Mouse (Mus musculus): ENCODE results near the gene Olfr1441. TPM values are rescaled to one million over a fixed set of nuclear protein-coding genes. Genes with fewer than 3 reads are reported as not detected.

Gene Olfr1441
- total RNA-seq, 1 experiment = 0.13 TPM

GRCm38 (mm10) chr19:12463722-12464035 lies 46.4 kb downstream of the Olfr1441 start:
- in situ Hi-C loops (cut with MboI; ENCODE audit: low sequenced_read_pairs in 2 of 2, unreplicated experiment in 2 of 2) = no loop called here
- peaks cover 0 to 3% of the 10 kb centered on the region in 2 experiments; a peak in 1 of 4 replicates for H3K4me1 ChIP-seq (ENCODE audit: control insufficient read depth in 2 of 2, insufficient read depth in 2 of 2, low read length in 2 of 2, poor library complexity in 1 of 2)
- no peaks in the 10 kb centered on the region for H3K36me3 ChIP-seq (ENCODE audit: control insufficient read depth, insufficient read depth, low read length, poor library complexity, severe bottlenecking)
- no peak for DNase-seq (ENCODE audit: low read depth, low spot score)
- H3K9ac ChIP-seq (ENCODE audit: insufficient read depth, low read depth, low read length, poor library complexity, severe bottlenecking) = no peak overlapping the region
- no peak overlapping the region for H3K27ac ChIP-seq (ENCODE audit: insufficient read depth, low read depth, low read length, poor library complexity, severe bottlenecking)
- H3K9me3 ChIP-seq (ENCODE audit: control insufficient read depth, insufficient read depth, low read depth, low read length) = no peaks in the 10 kb centered on the region
- no peak overlapping the region for H3K4me3 ChIP-seq (ENCODE audit: insufficient read depth in 1 of 2, low read depth in 1 of 2, low read length in 2 of 2, poor library complexity in 1 of 2, severe bottlenecking in 1 of 2)
- no peak for TF ChIP-seq HCFC1 (IDR thresholded peaks at IDR 0.05; ENCODE audit: borderline replicate concordance, insufficient read depth, low read length)
- no peak for TF ChIP-seq CHD2 (IDR thresholded peaks at IDR 0.05; ENCODE audit: low read depth, low read length)
- TF ChIP-seq MAFK (IDR thresholded peaks at IDR 0.05; ENCODE audit: insufficient read depth, low read depth, low read length) = no peak
- TF ChIP-seq ZC3H11A (IDR thresholded peaks at IDR 0.05; ENCODE audit: borderline replicate concordance, low read depth, low read length) = no peak
- TF ChIP-seq ZNF384 (IDR thresholded peaks at IDR 0.05; ENCODE audit: low read depth, low read length) = no peak

DNA sequence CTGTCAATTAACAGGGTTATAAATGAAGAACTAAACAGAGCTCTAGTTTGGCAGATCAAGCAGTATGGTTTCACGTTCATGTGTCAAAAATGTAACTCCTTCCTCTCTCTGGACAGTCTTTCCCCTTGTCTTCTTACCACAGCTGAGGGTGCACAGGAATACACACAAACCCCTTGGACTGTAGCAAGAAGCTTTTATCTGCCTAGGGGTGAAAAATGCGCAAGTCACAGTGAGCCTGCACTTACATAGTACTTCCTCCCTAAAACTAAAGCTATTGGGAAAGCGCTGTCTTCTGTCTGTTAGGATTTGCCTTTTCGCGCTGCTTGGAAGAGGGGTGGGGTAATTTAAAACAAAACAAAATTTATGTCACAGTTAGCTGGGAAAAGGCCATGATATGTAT lies 46.9 kb downstream of the Olfr1441 start:
- Histone ChIP-seq H3K36me3 (ENCODE audit: control insufficient read depth, insufficient read depth, low read length, poor library complexity, severe bottlenecking) (no peaks in the 10 kb centered on the region), H3K9ac (ENCODE audit: insufficient read depth, low read depth, low read length, poor library complexity, severe bottlenecking) (no peak overlapping the region), H3K4me1 (ENCODE audit: control insufficient read depth in 2 of 2, insufficient read depth in 2 of 2, low read length in 2 of 2, poor library complexity in 1 of 2) (peaks cover 0 to 3% of the 10 kb centered on the region in 2 experiments; a peak in 1 of 4 replicates), H3K27ac (ENCODE audit: insufficient read depth, low read depth, low read length, poor library complexity, severe bottlenecking) (no peak overlapping the region), H3K9me3 (ENCODE audit: control insufficient read depth, insufficient read depth, low read depth, low read length) (no peaks in the 10 kb centered on the region), H3K4me3 (ENCODE audit: insufficient read depth in 1 of 2, low read depth in 1 of 2, low read length in 2 of 2, poor library complexity in 1 of 2, severe bottlenecking in 1 of 2) (no peak overlapping the region)
- TF ChIP-seq HCFC1 (IDR thresholded peaks at IDR 0.05; ENCODE audit: borderline replicate concordance, insufficient read depth, low read length) = no peak
- peak; percentile 66 for TF ChIP-seq MAFK (IDR thresholded peaks at IDR 0.05; ENCODE audit: insufficient read depth, low read depth, low read length)
- no peak for DNase-seq (ENCODE audit: low read depth, low spot score)
- in situ Hi-C loops (cut with MboI; ENCODE audit: low sequenced_read_pairs in 2 of 2, unreplicated experiment in 2 of 2) = no loop called here

DNA sequence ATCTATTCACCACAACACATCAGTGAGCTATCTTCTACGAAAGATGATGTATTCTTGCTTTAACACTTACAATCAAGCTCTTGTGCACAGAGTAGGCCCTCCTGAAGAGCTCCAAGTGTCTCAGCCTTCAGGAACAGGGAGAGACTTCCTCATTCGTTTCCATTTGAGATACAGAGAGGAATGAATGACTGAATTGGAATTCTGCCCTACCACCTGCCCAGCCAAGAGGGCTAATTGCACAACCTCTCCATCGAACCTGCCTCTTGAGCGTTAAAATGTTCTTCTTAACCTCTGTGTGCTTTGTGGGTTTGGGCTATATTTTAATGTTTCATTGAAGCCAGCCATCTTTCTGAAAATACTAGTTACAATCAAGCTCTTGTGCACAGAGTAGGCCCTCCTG lies 47.4 kb downstream of the Olfr1441 start:
- Histone ChIP-seq H3K4me1 (ENCODE audit: control insufficient read depth in 2 of 2, insufficient read depth in 2 of 2, low read length in 2 of 2, poor library complexity in 1 of 2) (peaks cover 0 to 3% of the 10 kb centered on the region in 2 experiments; a peak in 1 of 4 replicates), H3K27ac (ENCODE audit: insufficient read depth, low read depth, low read length, poor library complexity, severe bottlenecking) (no peak overlapping the region), H3K4me3 (ENCODE audit: insufficient read depth in 1 of 2, low read depth in 1 of 2, low read length in 2 of 2, poor library complexity in 1 of 2, severe bottlenecking in 1 of 2) (no peak overlapping the region), H3K9me3 (ENCODE audit: control insufficient read depth, insufficient read depth, low read depth, low read length) (no peaks in the 10 kb centered on the region), H3K9ac (ENCODE audit: insufficient read depth, low read depth, low read length, poor library complexity, severe bottlenecking) (no peak overlapping the region), H3K36me3 (ENCODE audit: control insufficient read depth, insufficient read depth, low read length, poor library complexity, severe bottlenecking) (no peaks in the 10 kb centered on the region)
- no peak for DNase-seq (ENCODE audit: low read depth, low spot score)
- in situ Hi-C loops (cut with MboI; ENCODE audit: low sequenced_read_pairs in 2 of 2, unreplicated experiment in 2 of 2) = no loop called here
- TF ChIP-seq CHD2 (IDR thresholded peaks at IDR 0.05; ENCODE audit: low read depth, low read length) (no peak), ZC3H11A (IDR thresholded peaks at IDR 0.05; ENCODE audit: borderline replicate concordance, low read depth, low read length) (no peak), MAFK (IDR thresholded peaks at IDR 0.05; ENCODE audit: insufficient read depth, low read depth, low read length) (no peak)

DNA sequence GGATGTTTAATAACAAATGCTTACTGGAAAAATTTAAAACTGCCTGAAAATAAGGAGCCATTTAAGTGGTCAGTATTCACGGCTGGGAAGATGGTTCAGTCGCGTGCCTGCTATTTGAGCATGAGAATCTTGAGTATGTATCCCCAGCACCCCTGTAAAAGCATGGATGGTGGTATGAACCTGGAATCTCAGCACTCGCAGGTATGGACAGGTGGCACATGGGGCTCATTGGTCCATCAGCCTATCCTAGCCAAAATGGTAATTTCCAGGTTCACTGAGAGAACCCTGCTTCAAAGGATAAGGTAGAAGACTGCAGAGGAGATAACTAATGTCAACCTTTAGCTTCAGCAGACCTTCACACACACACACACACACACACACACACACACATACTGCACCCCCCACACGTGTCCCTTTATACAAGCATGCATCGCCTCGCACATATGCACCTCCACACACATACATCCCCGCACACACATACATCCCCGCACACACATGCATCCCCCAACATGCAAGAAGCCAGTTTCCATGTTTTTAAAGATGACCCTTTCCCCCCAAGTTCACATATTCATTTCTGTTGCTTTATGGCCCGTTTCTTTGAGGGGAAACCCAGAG lies 48.4 kb downstream of the Olfr1441 start:
- H3K9ac ChIP-seq (ENCODE audit: insufficient read depth, low read depth, low read length, poor library complexity, severe bottlenecking) = no peak overlapping the region
- no peaks in the 10 kb centered on the region for H3K36me3 ChIP-seq (ENCODE audit: control insufficient read depth, insufficient read depth, low read length, poor library complexity, severe bottlenecking)
- H3K4me1 ChIP-seq (ENCODE audit: control insufficient read depth in 2 of 2, insufficient read depth in 2 of 2, low read length in 2 of 2, poor library complexity in 1 of 2) = peaks cover 0 to 3% of the 10 kb centered on the region in 2 experiments; a peak in 1 of 4 replicates
- no peaks in the 10 kb centered on the region for H3K9me3 ChIP-seq (ENCODE audit: control insufficient read depth, insufficient read depth, low read depth, low read length)
- no peak for DNase-seq (ENCODE audit: low read depth, low spot score)
- H3K27ac ChIP-seq (ENCODE audit: insufficient read depth, low read depth, low read length, poor library complexity, severe bottlenecking) = no peak overlapping the region
- no peak overlapping the region for H3K4me3 ChIP-seq (ENCODE audit: insufficient read depth in 1 of 2, low read depth in 1 of 2, low read length in 2 of 2, poor library complexity in 1 of 2, severe bottlenecking in 1 of 2)
- in situ Hi-C loops (cut with MboI; ENCODE audit: low sequenced_read_pairs in 2 of 2, unreplicated experiment in 2 of 2) = no loop called here
- TF ChIP-seq CHD2 (IDR thresholded peaks at IDR 0.05; ENCODE audit: low read depth, low read length) (no peak), MAFK (IDR thresholded peaks at IDR 0.05; ENCODE audit: insufficient read depth, low read depth, low read length) (no peak), ZC3H11A (IDR thresholded peaks at IDR 0.05; ENCODE audit: borderline replicate concordance, low read depth, low read length) (no peak), ZNF384 (IDR thresholded peaks at IDR 0.05; ENCODE audit: low read depth, low read length) (no peak), HCFC1 (IDR thresholded peaks at IDR 0.05; ENCODE audit: borderline replicate concordance, insufficient read depth, low read length) (no peak)

GRCm38 (mm10) chr19:12466204-12466603 lies 49.0 kb downstream of the Olfr1441 start:
- no peak overlapping the region for H3K27ac ChIP-seq (ENCODE audit: insufficient read depth, low read depth, low read length, poor library complexity, severe bottlenecking)
- TF ChIP-seq HCFC1 (IDR thresholded peaks at IDR 0.05; ENCODE audit: borderline replicate concordance, insufficient read depth, low read length) = no peak
- no peak for TF ChIP-seq ZNF384 (IDR thresholded peaks at IDR 0.05; ENCODE audit: low read depth, low read length)
- no peak for TF ChIP-seq MAFK (IDR thresholded peaks at IDR 0.05; ENCODE audit: insufficient read depth, low read depth, low read length)
- no peak overlapping the region for H3K9ac ChIP-seq (ENCODE audit: insufficient read depth, low read depth, low read length, poor library complexity, severe bottlenecking)
- H3K4me3 ChIP-seq (ENCODE audit: insufficient read depth in 1 of 2, low read depth in 1 of 2, low read length in 2 of 2, poor library complexity in 1 of 2, severe bottlenecking in 1 of 2) = no peak overlapping the region
- no peaks in the 10 kb centered on the region for H3K36me3 ChIP-seq (ENCODE audit: control insufficient read depth, insufficient read depth, low read length, poor library complexity, severe bottlenecking)
- H3K9me3 ChIP-seq (ENCODE audit: control insufficient read depth, insufficient read depth, low read depth, low read length) = no peaks in the 10 kb centered on the region
- DNase-seq (ENCODE audit: low read depth, low spot score) = no peak
- in situ Hi-C loops (cut with MboI; ENCODE audit: low sequenced_read_pairs in 2 of 2, unreplicated experiment in 2 of 2) = no loop called here
- peaks cover 0 to 3% of the 10 kb centered on the region in 2 experiments; a peak in 1 of 4 replicates for H3K4me1 ChIP-seq (ENCODE audit: control insufficient read depth in 2 of 2, insufficient read depth in 2 of 2, low read length in 2 of 2, poor library complexity in 1 of 2)

Measured in ES-E14 (cell line).